Mouse (Mus musculus) stomach, embryonic 15.5 days (tissue): Measurements from ENCODE around the gene Ctnna3. TPM values are rescaled to one million over a fixed set of nuclear protein-coding genes. Genes with fewer than 3 reads are reported as not detected.

Source experiments
- ATAC-seq: fragments of 200-750 bp; cut with Nextera tagmentation; 2 replicates; pipeline ENCODE4 v1.8.0; 2017; ENCODE audit warnings: low read depth, moderate number of reproducible peaks, moderate TSS enrichment; ENCODE audit not compliant: insufficient read depth, low FRiP score
- H3K27ac ChIP-seq: fragments of 300-500 bp; sonication (generic); 2 replicates; pipeline ENCODE4 v1.5.1; 2015; ENCODE audit warnings: mild to moderate bottlenecking, inconsistent platforms
- H3K27me3 ChIP-seq: fragments of 300-500 bp; sonication (generic); replicated peaks from 2 replicates; pipeline ENCODE4 v1.6.1; 2015; ENCODE audit warnings: inconsistent platforms
- H3K36me3 ChIP-seq: fragments of 300-500 bp; sonication (generic); 2 replicates; pipeline ENCODE4 v1.6.1; 2015; ENCODE audit warnings: inconsistent platforms
- H3K4me1 ChIP-seq: fragments of 300-500 bp; sonication (generic); 2 replicates; pipeline ENCODE4 v1.6.1; 2015; ENCODE audit warnings: inconsistent platforms
- H3K4me2 ChIP-seq: fragments of 300-500 bp; sonication (generic); 2 replicates; pipeline ENCODE4 v1.6.1; 2015; ENCODE audit warnings: mild to moderate bottlenecking, inconsistent platforms
- H3K4me3 ChIP-seq: fragments of 300-500 bp; sonication (generic); replicated peaks from 2 replicates; pipeline ENCODE4 v1.5.1; 2015; ENCODE audit warnings: inconsistent platforms
- H3K9ac ChIP-seq: fragments of 300-500 bp; sonication (generic); 2 replicates; pipeline ENCODE4 v1.6.1; 2015; ENCODE audit warnings: inconsistent platforms
- H3K9me3 ChIP-seq: fragments of 300-500 bp; sonication (generic); 2 replicates; pipeline ENCODE4 v1.6.1; 2016; ENCODE audit warnings: inconsistent platforms
- WGBS: fragments of 180-500 bp; shearing (Covaris S2); methylation state at CpG from one replicate; pipeline ENCODE4 v1.1.7; 2015; 5-methylcytosine and 5-hydroxymethylcytosine counted together
- polyA plus RNA-seq: library from polyadenylated mRNA; unstranded; fragments of >200 nt; fragmentation: Nextera tagmentation; extraction: Ambion mirVana; gene quantifications from 2 replicates; pipeline ENCODE4 v1.2.1, GENCODE M21; 2015

Gene Ctnna3
- polyA plus RNA-seq, 1 experiment from 2014 or later = 0.58 TPM

DNA sequence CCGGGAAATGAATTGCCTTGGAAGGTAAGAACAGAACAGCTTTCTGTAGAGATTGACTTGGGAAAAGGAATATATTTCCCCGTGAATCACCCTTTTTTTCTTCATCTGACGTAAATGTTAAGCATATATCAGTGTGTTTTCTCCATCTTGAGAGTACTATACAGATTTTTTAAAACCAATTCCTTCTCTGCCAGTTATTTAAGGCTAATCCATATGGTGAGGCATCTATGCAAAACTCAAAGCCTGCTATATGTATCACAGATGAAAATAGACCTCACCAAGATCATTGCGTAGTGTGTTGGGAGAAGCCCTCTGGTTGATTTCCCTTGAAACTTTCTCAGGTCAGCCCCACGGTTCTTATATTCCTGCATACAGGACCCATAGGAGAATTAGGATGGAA lies 464.7 kb downstream of the Ctnna3 start:
- Histone ChIP-seq H3K36me3 (no peaks in the 10 kb centered on the region), H3K27me3 (no peaks in the 10 kb centered on the region), H3K9me3 (no peaks in the 10 kb centered on the region), H3K4me1 (no peaks in the 10 kb centered on the region), H3K4me2 (no peak overlapping the region), H3K9ac (no peak overlapping the region), H3K4me3 (no peak overlapping the region), H3K27ac (no peak overlapping the region)
- ATAC-seq = no peak
- 87% methylated on average over 5 of the region's 5 CpGs for WGBS

DNA sequence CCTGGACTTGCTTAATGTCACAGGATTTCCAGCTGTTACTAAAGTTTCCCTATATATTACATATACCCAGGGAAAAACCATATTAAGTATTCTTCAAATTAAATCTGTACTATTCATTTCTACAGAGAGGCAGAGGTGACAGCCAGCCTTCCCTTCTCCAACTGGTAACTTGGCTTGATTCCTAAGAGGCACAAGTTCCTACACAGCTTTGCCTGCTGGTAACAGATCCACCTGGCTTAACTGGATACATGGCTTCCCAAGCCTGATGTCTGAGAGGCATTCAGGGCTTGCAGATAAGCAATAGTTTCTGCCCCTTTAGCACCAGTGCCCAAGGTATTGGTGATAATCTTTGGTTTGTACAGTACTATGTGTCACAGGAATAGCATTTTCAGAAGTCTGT lies 470.0 kb downstream of the Ctnna3 start:
- H3K9ac ChIP-seq = no peak overlapping the region
- no peaks in the 10 kb centered on the region for H3K9me3 ChIP-seq
- no peak for ATAC-seq
- no peaks in the 10 kb centered on the region for H3K36me3 ChIP-seq
- no peaks in the 10 kb centered on the region for H3K4me1 ChIP-seq
- no peak overlapping the region for H3K27ac ChIP-seq
- H3K27me3 ChIP-seq = no peaks in the 10 kb centered on the region
- no peak overlapping the region for H3K4me2 ChIP-seq
- no peak overlapping the region for H3K4me3 ChIP-seq

GRCm38 (mm10) chr10:63908878-63909277 lies 479.0 kb downstream of the Ctnna3 start:
- Histone ChIP-seq H3K27ac (no peak overlapping the region), H3K9ac (no peak overlapping the region), H3K4me3 (no peak overlapping the region), H3K9me3 (no peaks in the 10 kb centered on the region), H3K4me2 (no peak overlapping the region), H3K4me1 (no peaks in the 10 kb centered on the region), H3K27me3 (no peaks in the 10 kb centered on the region), H3K36me3 (no peaks in the 10 kb centered on the region)
- ATAC-seq = no peak

DNA sequence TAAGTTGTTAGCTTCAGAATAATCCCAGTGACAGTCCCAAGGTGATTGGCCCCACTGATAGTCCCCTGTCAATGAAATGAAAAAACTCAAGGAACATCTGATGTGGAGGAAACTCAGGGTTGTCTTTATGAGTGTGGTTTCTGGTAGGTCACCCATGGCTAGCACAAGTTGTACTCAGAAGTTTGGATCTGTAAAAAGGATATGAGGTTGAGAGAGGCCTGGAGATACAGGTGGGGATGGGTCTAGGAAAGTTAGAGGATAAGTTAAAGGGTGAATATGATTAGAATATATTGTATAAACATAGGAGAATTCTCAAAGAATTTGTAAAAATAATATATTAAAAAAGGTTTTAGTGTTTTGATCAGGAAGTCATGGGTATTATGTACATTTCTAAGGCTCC lies 497.4 kb downstream of the Ctnna3 start, which contains the start of gene Gm10118:
Gene Gm10118 (minus strand): TSS at position 101 of the 400 bp plus-strand sequence.
- H3K9ac ChIP-seq = no peak within 1 kb of the TSS
- H3K4me3 ChIP-seq = no peak within 1 kb of the TSS
- no peaks in the 10 kb centered on the region for H3K9me3 ChIP-seq
- no peak for ATAC-seq
- no peaks in the 10 kb centered on the region for H3K36me3 ChIP-seq
- H3K27ac ChIP-seq = no peak within 1 kb of the TSS
- H3K4me1 ChIP-seq = no peaks in the 10 kb centered on the region
- no peak within 1 kb of the TSS for H3K4me2 ChIP-seq
- no peaks in the 10 kb centered on the region for H3K27me3 ChIP-seq

- no peak for ATAC-seq
- no peaks in the 10 kb centered on the region for H3K27me3 ChIP-seq
- H3K9me3 ChIP-seq = no peaks in the 10 kb centered on the region
- H3K36me3 ChIP-seq = no peaks in the 10 kb centered on the region
- H3K9ac ChIP-seq = no peak overlapping the region
- no peak overlapping the region for H3K27ac ChIP-seq
- WGBS = 59% methylated on average over 5 of the region's 5 CpGs
- H3K4me1 ChIP-seq = no peaks in the 10 kb centered on the region
- H3K4me2 ChIP-seq = no peak overlapping the region
- no peak overlapping the region for H3K4me3 ChIP-seq
Observed at GRCm38 (mm10) chr10:63933946-63934345, 504.0 kb downstream of the Ctnna3 start.

DNA sequence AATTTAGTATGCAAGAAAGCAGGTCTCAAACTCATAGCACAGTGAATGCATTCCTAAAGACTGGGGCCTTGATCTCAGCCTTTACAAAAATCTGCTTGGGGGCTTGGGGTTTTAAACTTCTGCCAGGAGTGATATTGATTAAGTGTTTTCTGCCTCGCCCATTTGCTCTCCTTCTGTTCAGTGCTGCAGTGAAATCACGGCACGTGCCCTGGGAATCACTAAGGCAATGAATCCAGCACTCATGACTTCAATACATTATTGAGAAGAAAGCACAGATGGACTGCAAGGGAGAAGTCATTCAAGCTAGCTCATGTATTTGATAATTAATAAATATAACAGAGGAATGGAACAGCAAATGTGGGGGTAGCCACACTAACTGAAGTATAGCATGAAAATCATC lies 515.6 kb downstream of the Ctnna3 start:
- Histone ChIP-seq H3K4me3 (no peak overlapping the region), H3K9ac (no peak overlapping the region), H3K27me3 (no peaks in the 10 kb centered on the region), H3K9me3 (no peaks in the 10 kb centered on the region), H3K27ac (no peak overlapping the region), H3K4me2 (no peak overlapping the region), H3K36me3 (no peaks in the 10 kb centered on the region), H3K4me1 (no peaks in the 10 kb centered on the region)
- WGBS = 55% methylated on average over 3 of the region's 3 CpGs
- no peak for ATAC-seq

GRCm38 (mm10) chr10:63947266-63947665 lies 517.4 kb downstream of the Ctnna3 start:
- Histone ChIP-seq H3K4me1 (no peaks in the 10 kb centered on the region), H3K27me3 (no peaks in the 10 kb centered on the region), H3K36me3 (no peaks in the 10 kb centered on the region), H3K9ac (no peak overlapping the region), H3K27ac (no peak overlapping the region), H3K9me3 (no peaks in the 10 kb centered on the region), H3K4me3 (no peak overlapping the region), H3K4me2 (no peak overlapping the region)
- no peak for ATAC-seq
- 80% methylated on average over 4 of the region's 4 CpGs for WGBS

DNA sequence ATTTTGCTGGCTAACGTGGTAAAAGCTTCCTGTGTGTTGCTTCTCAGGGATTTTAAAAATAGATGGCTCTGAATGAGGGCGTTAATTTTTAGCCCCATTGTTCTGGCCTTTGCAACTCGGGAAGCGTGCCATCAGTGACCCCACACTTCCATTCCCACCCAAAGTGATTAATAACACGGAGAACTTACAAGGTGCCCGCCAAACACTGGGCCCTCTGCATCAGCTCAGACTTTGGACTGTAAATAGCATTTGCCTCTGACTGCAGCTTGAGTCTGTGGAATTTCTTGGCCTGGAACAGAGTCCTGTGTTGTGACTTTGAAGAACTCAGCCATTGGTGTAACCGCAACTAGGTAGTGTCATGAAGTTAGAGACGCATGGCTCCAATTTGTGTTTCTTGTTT lies 521.0 kb downstream of the Ctnna3 start:
- ATAC-seq = no peak
- Histone ChIP-seq H3K27ac (no peak overlapping the region), H3K27me3 (no peaks in the 10 kb centered on the region), H3K9ac (no peak overlapping the region), H3K4me1 (no peaks in the 10 kb centered on the region), H3K9me3 (no peaks in the 10 kb centered on the region), H3K36me3 (no peaks in the 10 kb centered on the region), H3K4me3 (no peak overlapping the region), H3K4me2 (no peak overlapping the region)
- 38% methylated on average over 8 of the region's 8 CpGs for WGBS

GRCm38 (mm10) chr10:63951481-63951880 lies 521.6 kb downstream of the Ctnna3 start:
- H3K4me2 ChIP-seq = no peak overlapping the region
- H3K36me3 ChIP-seq = no peaks in the 10 kb centered on the region
- H3K27me3 ChIP-seq = no peaks in the 10 kb centered on the region
- no peak for ATAC-seq
- 83% methylated on average over 1 of the region's 1 CpGs for WGBS
- no peak overlapping the region for H3K9ac ChIP-seq
- H3K4me1 ChIP-seq = no peaks in the 10 kb centered on the region
- H3K9me3 ChIP-seq = no peaks in the 10 kb centered on the region
- H3K4me3 ChIP-seq = no peak overlapping the region
- H3K27ac ChIP-seq = no peak overlapping the region

- no peaks in the 10 kb centered on the region for H3K27me3 ChIP-seq
- no peak overlapping the region for H3K4me3 ChIP-seq
- H3K4me2 ChIP-seq = no peak overlapping the region
- H3K9me3 ChIP-seq = no peaks in the 10 kb centered on the region
- no peak overlapping the region for H3K9ac ChIP-seq
- 22% methylated on average over 6 of the region's 7 CpGs for WGBS
- no peak overlapping the region for H3K27ac ChIP-seq
- no peaks in the 10 kb centered on the region for H3K36me3 ChIP-seq
- H3K4me1 ChIP-seq = no peaks in the 10 kb centered on the region
- ATAC-seq = no peak
Observed at GRCm38 (mm10) chr10:63954308-63954930, 524.5 kb downstream of the Ctnna3 start.

GRCm38 (mm10) chr10:63972300-63972699 lies 542.4 kb downstream of the Ctnna3 start:
- Histone ChIP-seq H3K27ac (no peak overlapping the region), H3K4me2 (no peak overlapping the region), H3K4me1 (no peaks in the 10 kb centered on the region), H3K36me3 (no peaks in the 10 kb centered on the region), H3K9ac (no peak overlapping the region), H3K27me3 (no peaks in the 10 kb centered on the region), H3K9me3 (no peaks in the 10 kb centered on the region), H3K4me3 (no peak overlapping the region)
- 91% methylated on average over 2 of the region's 2 CpGs for WGBS
- ATAC-seq = no peak

- no peak for ATAC-seq
- WGBS = 19% methylated on average over 11 of the region's 11 CpGs
- H3K9ac ChIP-seq = no peak overlapping the region
- H3K27ac ChIP-seq = no peak overlapping the region
- H3K4me1 ChIP-seq = no peaks in the 10 kb centered on the region
- peak overlapping the region; percentile 46 for H3K4me2 ChIP-seq
- no peaks in the 10 kb centered on the region for H3K36me3 ChIP-seq
- no peaks in the 10 kb centered on the region for H3K9me3 ChIP-seq
- no peaks in the 10 kb centered on the region for H3K27me3 ChIP-seq
- H3K4me3 ChIP-seq = no peak overlapping the region; the same call in 1 of the 2 replicates
Observed at GRCm38 (mm10) chr10:63978101-63978500, 548.2 kb downstream of the Ctnna3 start.

DNA sequence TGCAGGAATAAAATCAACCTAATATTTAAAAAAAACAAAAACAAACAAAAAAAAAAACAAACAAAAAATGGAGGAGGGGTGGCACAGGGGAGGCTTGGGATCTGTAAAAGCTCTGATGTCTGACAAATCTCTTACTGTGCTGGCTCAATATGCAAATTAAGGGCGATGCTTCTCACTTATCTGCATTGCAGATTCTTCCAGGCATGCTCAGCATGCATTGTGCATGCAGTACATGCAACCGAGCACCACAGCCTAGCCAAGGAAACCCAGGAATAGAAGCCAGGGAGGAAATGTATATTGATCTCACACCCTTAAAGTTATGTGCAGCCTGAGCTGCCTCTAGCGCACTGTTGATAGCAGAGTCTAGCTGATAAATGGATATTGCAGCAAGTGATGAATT lies 548.6 kb downstream of the Ctnna3 start:
- WGBS = 38% methylated on average over 3 of the region's 3 CpGs
- Histone ChIP-seq H3K4me1 (no peaks in the 10 kb centered on the region), H3K36me3 (no peaks in the 10 kb centered on the region), H3K9ac (no peak overlapping the region), H3K27me3 (no peaks in the 10 kb centered on the region), H3K4me3 (no peak overlapping the region), H3K9me3 (no peaks in the 10 kb centered on the region), H3K4me2 (no peak overlapping the region; the same call in 1 of the 2 replicates), H3K27ac (no peak overlapping the region)
- ATAC-seq = no peak
